Mouse (Mus musculus): ENCODE data around the gene Inhbc. TPM values are rescaled to one million over a fixed set of nuclear protein-coding genes. Genes with fewer than 3 reads are reported as not detected.
"Not testable (repeated sequence)": the region's sequence is repeated elsewhere in the genome, so short reads cannot be mapped to it uniquely, and the experiment has no call there.

Inhbc gene
- polyA plus RNA-seq, 1 experiment from 2014 or later, result 1.6 TPM

GRCm38 (mm10) chr10:127326017-127326801 is 44.0 kb downstream of the Inhbc start:
- Histone ChIP-seq H3K27ac (peak overlapping the region; percentile 41), H3K4me2 (peak overlapping the region; percentile 93), H3K4me3 (replicated peaks) (peak overlapping the region; percentile 68), H3K36me3 (0 out of 2 replicates have a peak, but pooled peaks cover 15% of the 10 kb centered on the region), H3K9ac (peak overlapping the region; percentile 76), H3K9me3 (replicated peaks) (no peaks in the 10 kb centered on the region), H3K4me1 (replicated peaks) (peaks cover 73% of the 10 kb centered on the region), H3K27me3 (peaks cover 32% of the 10 kb centered on the region)
- DNase-seq (no peak), ATAC-seq (ENCODE audit: low read depth) (peak; percentile 66)
- 2% methylated on average over 54 of the region's 54 CpGs for WGBS (ENCODE audit: insufficient replicate concordance)

GRCm38 (mm10) chr10:127325454-127326016 is 44.7 kb downstream of the Inhbc start:
- H3K27me3 ChIP-seq, result peaks cover 32% of the 10 kb centered on the region

GRCm38 (mm10) chr10:127324495-127324894 is 45.7 kb downstream of the Inhbc start:
- H3K9me3 ChIP-seq (replicated peaks), result no peaks in the 10 kb centered on the region
- H3K27me3 ChIP-seq, result peaks cover 32% of the 10 kb centered on the region
- no peak overlapping the region for H3K9ac ChIP-seq
- H3K4me1 ChIP-seq (replicated peaks), result peaks cover 61% of the 10 kb centered on the region
- ATAC-seq (ENCODE audit: low read depth) (peak; percentile 58), DNase-seq (peak; percentile 64)
- 0 out of 2 replicates have a peak, but pooled peaks cover 7% of the 10 kb centered on the region for H3K36me3 ChIP-seq
- 6% methylated on average over 7 of the region's 7 CpGs for WGBS (ENCODE audit: insufficient replicate concordance)
- peak overlapping the region; percentile 36; the same call in 1 of the 2 replicates for H3K4me3 ChIP-seq (replicated peaks)
- no peak overlapping the region for H3K27ac ChIP-seq
- H3K4me2 ChIP-seq, result peak overlapping the region; percentile 93

More at GRCm38 (mm10) chr10:127325454-127326016, 44.7 kb downstream of the Inhbc start:
- Histone ChIP-seq H3K4me2 (peak overlapping the region; percentile 93), H3K27ac (0 out of 2 replicates have a peak overlapping the region, but pooled peaks have one; percentile 41), H3K4me1 (replicated peaks) (peaks cover 68% of the 10 kb centered on the region), H3K9ac (peak overlapping the region; percentile 76), H3K36me3 (0 out of 2 replicates have a peak, but pooled peaks cover 15% of the 10 kb centered on the region), H3K9me3 (replicated peaks) (no peaks in the 10 kb centered on the region), H3K4me3 (replicated peaks) (peak overlapping the region; percentile 68)
- DNase-seq (no peak), ATAC-seq (ENCODE audit: low read depth) (peak; percentile 14)
- WGBS (ENCODE audit: insufficient replicate concordance), result 15% methylated on average over 14 of the region's 14 CpGs

GRCm38 (mm10) chr10:127323131-127323855 is 46.9 kb downstream of the Inhbc start:
- Histone ChIP-seq H3K27me3 (peaks cover 32% of the 10 kb centered on the region), H3K4me2 (peak overlapping the region; percentile 44), H3K9ac (peak overlapping the region; percentile 39), H3K27ac (peak overlapping the region; percentile 69), H3K4me1 (replicated peaks) (peaks cover 62% of the 10 kb centered on the region), H3K9me3 (replicated peaks) (no peaks in the 10 kb centered on the region), H3K36me3 (no peaks in the 10 kb centered on the region), H3K4me3 (replicated peaks) (peak overlapping the region; percentile 36)
- DNase-seq (no peak), ATAC-seq (ENCODE audit: low read depth) (no peak)
- WGBS (ENCODE audit: insufficient replicate concordance), result 24% methylated on average over 17 of the region's 17 CpGs

DNA sequence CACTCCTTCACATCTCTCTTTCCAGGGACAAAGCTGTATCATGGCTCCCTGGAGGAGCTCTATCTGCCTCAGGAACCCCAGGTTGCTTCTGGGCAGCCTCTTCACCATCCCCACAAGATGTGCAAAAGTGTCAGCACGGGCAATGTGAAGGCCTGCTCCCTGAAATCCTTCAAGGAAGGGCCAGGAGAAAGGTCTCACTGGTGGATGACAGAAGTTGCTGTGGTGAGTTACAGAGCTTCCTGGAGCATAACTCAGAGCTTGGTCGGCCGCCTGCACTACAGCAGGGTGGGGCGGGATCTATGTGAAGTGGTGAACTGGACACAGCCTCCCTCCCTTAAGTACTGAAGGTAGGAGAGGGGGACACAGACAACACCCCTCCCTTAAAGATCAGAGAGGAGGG is 47.6 kb downstream of the Inhbc start:
- H3K27ac ChIP-seq, result peak overlapping the region; percentile 69
- H3K9ac ChIP-seq, result no peak overlapping the region; the same call in 1 of the 2 replicates
- H3K9me3 ChIP-seq (replicated peaks), result no peaks in the 10 kb centered on the region
- H3K27me3 ChIP-seq, result peaks cover 30% of the 10 kb centered on the region
- ATAC-seq (ENCODE audit: low read depth) (no peak), DNase-seq (no peak)
- 48% methylated on average over 4 of the region's 4 CpGs for WGBS (ENCODE audit: insufficient replicate concordance)
- no peaks in the 10 kb centered on the region for H3K36me3 ChIP-seq
- no peak overlapping the region for H3K4me2 ChIP-seq
- 0 out of 2 replicates have a peak overlapping the region, but pooled peaks have one; percentile 36 for H3K4me3 ChIP-seq (replicated peaks)
- peaks cover 65% of the 10 kb centered on the region for H3K4me1 ChIP-seq (replicated peaks)

- no peak overlapping the region for H3K4me2 ChIP-seq
- no peaks in the 10 kb centered on the region for H3K9me3 ChIP-seq (replicated peaks)
- peaks cover 66% of the 10 kb centered on the region for H3K4me1 ChIP-seq (replicated peaks)
- H3K27ac ChIP-seq, result no peak overlapping the region
- H3K36me3 ChIP-seq, result no peaks in the 10 kb centered on the region
- WGBS (ENCODE audit: insufficient replicate concordance), result 73% methylated on average over 13 of the region's 13 CpGs
- DNase-seq (no peak), ATAC-seq (ENCODE audit: low read depth) (no peak)
- no peak overlapping the region for H3K9ac ChIP-seq
- peaks cover 25% of the 10 kb centered on the region for H3K27me3 ChIP-seq
- no peak overlapping the region for H3K4me3 ChIP-seq (replicated peaks)
Measured at GRCm38 (mm10) chr10:127322178-127322577, 48.1 kb downstream of the Inhbc start.

- Histone ChIP-seq H3K36me3 (no peaks in the 10 kb centered on the region), H3K9ac (no peak within 1 kb of the TSS), H3K9me3 (replicated peaks) (no peaks in the 10 kb centered on the region), H3K27me3 (peaks cover 19% of the 10 kb centered on the region), H3K4me2 (no peak within 1 kb of the TSS), H3K4me1 (replicated peaks) (peaks cover 66% of the 10 kb centered on the region), H3K4me3 (replicated peaks) (no peak within 1 kb of the TSS), H3K27ac (peak within 1 kb of the TSS; percentile 69)
- 60% methylated on average over 3 of the region's 3 CpGs for WGBS (ENCODE audit: insufficient replicate concordance)
- ATAC-seq (ENCODE audit: low read depth), result no peak
- no peak for DNase-seq
Measured at GRCm38 (mm10) chr10:127321621-127322020, 48.6 kb downstream of the Inhbc start, which contains the start of gene Arhgap9. Gene Arhgap9 (plus strand): TSS chr10:127321964.

DNA sequence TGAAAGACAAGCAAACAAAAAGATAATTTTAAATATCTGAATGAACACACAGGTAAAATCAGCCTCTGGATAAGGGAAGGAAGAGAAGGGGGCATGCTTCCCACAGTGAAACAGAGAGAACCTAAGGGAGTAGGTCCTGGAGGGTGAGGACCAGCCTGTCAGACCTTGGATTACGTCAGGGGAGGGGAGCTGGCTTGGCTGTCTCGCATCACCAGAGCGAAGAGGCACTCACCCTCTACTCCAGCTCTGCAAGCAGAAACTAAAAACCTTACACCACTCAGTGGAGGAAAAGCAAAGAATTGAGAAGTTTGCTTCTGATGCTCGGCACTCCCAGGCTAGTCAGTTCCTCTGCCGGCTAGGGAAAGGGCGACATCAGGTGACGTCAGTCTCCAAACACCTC is 50.3 kb downstream of the Inhbc start:
- Histone ChIP-seq H3K9me3 (replicated peaks) (no peaks in the 10 kb centered on the region), H3K36me3 (no peaks in the 10 kb centered on the region), H3K4me3 (replicated peaks) (no peak overlapping the region), H3K27me3 (peaks cover 3% of the 10 kb centered on the region; the same call in 1 of the 2 replicates), H3K27ac (no peak overlapping the region), H3K9ac (no peak overlapping the region), H3K4me2 (no peak overlapping the region), H3K4me1 (replicated peaks) (peaks cover 57% of the 10 kb centered on the region)
- ATAC-seq (ENCODE audit: low read depth), result no peak
- DNase-seq, result no peak
- 76% methylated on average over 7 of the region's 7 CpGs for WGBS (ENCODE audit: insufficient replicate concordance)

DNA sequence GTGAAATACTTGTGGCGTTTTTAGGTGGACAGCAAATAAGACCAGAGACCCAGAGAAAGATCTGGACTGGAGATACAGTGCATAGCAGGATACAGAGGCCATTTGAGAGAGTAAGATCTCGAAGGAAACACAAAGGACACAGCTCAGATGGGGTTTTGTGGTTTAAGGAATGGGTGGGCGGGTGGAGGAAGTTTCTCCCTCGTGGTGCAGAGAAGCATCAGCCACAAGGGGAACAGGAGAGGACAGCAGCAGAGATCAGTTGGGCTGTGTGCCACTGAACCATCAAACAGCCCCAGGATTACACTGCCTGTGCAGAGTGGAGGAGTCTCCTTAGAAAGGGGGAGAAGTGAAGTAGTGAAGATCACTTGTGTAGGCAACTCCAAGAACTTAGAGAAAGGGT is 52.2 kb downstream of the Inhbc start:
- Histone ChIP-seq H3K36me3 (no peaks in the 10 kb centered on the region), H3K4me1 (replicated peaks) (peaks cover 44% of the 10 kb centered on the region), H3K4me3 (replicated peaks) (no peak overlapping the region), H3K9ac (no peak overlapping the region), H3K27me3 (no peaks in the 10 kb centered on the region), H3K4me2 (no peak overlapping the region), H3K27ac (peak overlapping the region; percentile 73), H3K9me3 (replicated peaks) (no peaks in the 10 kb centered on the region)
- no peak for DNase-seq
- 21% methylated on average over 4 of the region's 4 CpGs for WGBS (ENCODE audit: insufficient replicate concordance)
- ATAC-seq (ENCODE audit: low read depth), result no peak

DNA sequence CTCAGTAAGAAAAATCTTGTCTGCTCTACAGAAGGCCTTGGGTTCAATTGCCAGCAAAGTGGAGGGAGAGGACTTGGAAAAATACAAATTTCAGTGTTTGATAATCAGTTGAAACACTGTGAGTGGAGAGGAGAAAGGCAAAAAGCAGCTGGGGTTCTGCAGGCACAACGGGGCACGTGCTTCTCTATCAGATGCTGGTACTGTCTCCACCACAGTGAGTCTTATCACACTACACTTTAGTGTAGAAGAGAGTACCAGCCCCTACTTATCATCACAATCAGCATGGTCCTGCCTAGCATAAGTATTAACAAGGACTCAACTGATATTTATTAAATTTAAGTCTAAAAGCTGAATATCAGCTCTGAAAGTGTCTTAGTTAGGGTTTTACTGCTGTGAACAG is 53.0 kb downstream of the Inhbc start:
- ATAC-seq (ENCODE audit: low read depth), result peak; percentile 82
- H3K27me3 ChIP-seq, result no peaks in the 10 kb centered on the region
- no peak overlapping the region for H3K9ac ChIP-seq
- no peak for DNase-seq
- peak overlapping the region; percentile 73 for H3K27ac ChIP-seq
- H3K4me1 ChIP-seq (replicated peaks), result peaks cover 44% of the 10 kb centered on the region
- no peaks in the 10 kb centered on the region for H3K9me3 ChIP-seq (replicated peaks)
- 14% methylated on average over 2 of the region's 2 CpGs for WGBS (ENCODE audit: insufficient replicate concordance)
- H3K36me3 ChIP-seq, result no peaks in the 10 kb centered on the region
- H3K4me2 ChIP-seq, result no peak overlapping the region
- no peak overlapping the region for H3K4me3 ChIP-seq (replicated peaks)

GRCm38 (mm10) chr10:127314950-127315349 is 55.3 kb downstream of the Inhbc start:
- H3K27me3 ChIP-seq; H3K36me3 ChIP-seq; H3K27ac ChIP-seq; H3K9me3 ChIP-seq (replicated peaks); ATAC-seq (ENCODE audit: low read depth); DNase-seq; H3K4me3 ChIP-seq (replicated peaks); H3K4me2 ChIP-seq; H3K9ac ChIP-seq: not testable (repeated sequence)
- 59% methylated on average over 1 of the region's 1 CpGs for WGBS (ENCODE audit: insufficient replicate concordance)
- peaks cover 51% of the 10 kb centered on the region for H3K4me1 ChIP-seq (replicated peaks)
